Mouse (Mus musculus) midbrain, postnatal 0 days (tissue): ENCODE measurements around the gene Garem2. TPM values are rescaled to one million over a fixed set of nuclear protein-coding genes. Genes with fewer than 3 reads are reported as not detected.

ENCODE experiments used
- ATAC-seq: fragments of 200-750 bp; cut with Nextera tagmentation; 2 replicates; pipeline ENCODE4 v1.8.0; 2017; ENCODE audit warnings: moderate number of reproducible peaks, mild to moderate bottlenecking, moderate TSS enrichment, moderate library complexity; ENCODE audit not compliant: low FRiP score
- DNase-seq: peaks from one replicate; pipeline ENCODE4 v3.0.0-alpha.2; 2015; ENCODE audit warnings: low spot score
- H3K27ac ChIP-seq: fragments of 300-500 bp; sonication (generic); 2 replicates; pipeline ENCODE4 v1.5.1; 2014; ENCODE audit warnings: low read depth, mild to moderate bottlenecking, low read length, mixed read lengths
- H3K27me3 ChIP-seq: fragments of 300-500 bp; sonication (generic); 2 replicates; pipeline ENCODE4 v1.6.1; 2014; ENCODE audit warnings: low read length, control low read depth, mixed read lengths; ENCODE audit not compliant: insufficient read depth
- H3K36me3 ChIP-seq: fragments of 300-500 bp; sonication (generic); 2 replicates; pipeline ENCODE4 v1.6.1; 2014; ENCODE audit warnings: low read length, control low read depth, mixed read lengths; ENCODE audit not compliant: insufficient read depth
- H3K4me1 ChIP-seq: fragments of 300-500 bp; sonication (generic); 2 replicates; pipeline ENCODE4 v1.6.1; 2014; ENCODE audit warnings: mild to moderate bottlenecking, control low read depth, antibody characterized with exemption, low read length, mixed read lengths; ENCODE audit not compliant: insufficient read depth
- H3K4me2 ChIP-seq: fragments of 300-500 bp; sonication (generic); 2 replicates; pipeline ENCODE4 v1.6.1; 2014; ENCODE audit warnings: low read depth, mild to moderate bottlenecking, low read length, mixed read lengths; ENCODE audit not compliant: poor library complexity, severe bottlenecking
- H3K4me3 ChIP-seq: fragments of 300-500 bp; sonication (generic); 2 replicates; pipeline ENCODE4 v1.5.1; 2014; ENCODE audit warnings: low read depth, mild to moderate bottlenecking, low read length, moderate library complexity
- H3K9ac ChIP-seq: fragments of 300-500 bp; sonication (generic); replicated peaks from 2 replicates; pipeline ENCODE4 v1.6.1; 2014; ENCODE audit warnings: mild to moderate bottlenecking, low read length, moderate library complexity, mixed read lengths; ENCODE audit not compliant: poor library complexity, severe bottlenecking
- H3K9me3 ChIP-seq: fragments of 300-500 bp; sonication (generic); 2 replicates; pipeline ENCODE4 v1.6.1; 2016; ENCODE audit warnings: low read length, control low read depth
- CTCF ChIP-seq: IDR thresholded peaks from 2 replicates; pipeline ENCODE4 v1.5.1; 2016; ENCODE audit warnings: antibody characterized with exemption, mild to moderate bottlenecking
- WGBS: fragments of 180-500 bp; shearing (Covaris S2); extraction: QIAGEN DNeasy Blood & Tissue Kit; methylation state at CpG from one replicate; pipeline ENCODE4 v1.1.7; 2014; 5-methylcytosine and 5-hydroxymethylcytosine counted together
- polyA plus RNA-seq: library from polyadenylated mRNA; unstranded; fragments of >200 nt; fragmentation: Nextera tagmentation; extraction: Ambion mirVana; gene quantifications from 2 replicates; pipeline ENCODE4 v1.2.1, GENCODE M21; 2015
- total RNA-seq: library from RNA; depleted of rRNA; stranded (reverse); fragments of >200 nt; gene quantifications from 2 replicates; pipeline ENCODE4 v1.2.3, GENCODE M21; 2014

Garem2 gene
- total and polyA plus RNA-seq, 2 experiments from 2014 or later = 8.9 to 20.6 TPM

GRCm38 (mm10) chr5:30152007-30152406 lies 47.0 kb downstream of the Garem2 start:
- no peak for DNase-seq
- Histone ChIP-seq H3K9me3 (no peaks in the 10 kb centered on the region), H3K27me3 (no peaks in the 10 kb centered on the region), H3K36me3 (no peaks in the 10 kb centered on the region), H3K4me1 (peaks cover 5% of the 10 kb centered on the region; the same call in 1 of the 2 replicates), H3K9ac (no peak overlapping the region), H3K27ac (no peak overlapping the region), H3K4me3 (no peak overlapping the region), H3K4me2 (no peak overlapping the region)
- no peak for ATAC-seq
- 71% methylated on average over 4 of the region's 4 CpGs for WGBS
- no peak for TF ChIP-seq CTCF

- no peaks in the 10 kb centered on the region for H3K27me3 ChIP-seq
- no peak overlapping the region for H3K27ac ChIP-seq
- H3K4me1 ChIP-seq = peaks cover 5% of the 10 kb centered on the region; the same call in 1 of the 2 replicates
- no peak for ATAC-seq
- no peak for TF ChIP-seq CTCF
- no peak for DNase-seq
- H3K36me3 ChIP-seq = no peaks in the 10 kb centered on the region
- H3K9me3 ChIP-seq = no peaks in the 10 kb centered on the region
- H3K4me2 ChIP-seq = no peak overlapping the region
- no peak overlapping the region for H3K9ac ChIP-seq
- WGBS = 85% methylated on average over 1 of the region's 1 CpGs
- no peak overlapping the region for H3K4me3 ChIP-seq
Observed at GRCm38 (mm10) chr5:30152413-30152812, 47.5 kb downstream of the Garem2 start.

GRCm38 (mm10) chr5:30153222-30153621 lies 48.3 kb downstream of the Garem2 start:
- Histone ChIP-seq H3K9ac (no peak overlapping the region), H3K27ac (no peak overlapping the region), H3K4me2 (no peak overlapping the region), H3K36me3 (no peaks in the 10 kb centered on the region), H3K4me3 (no peak overlapping the region), H3K27me3 (no peaks in the 10 kb centered on the region), H3K4me1 (peaks cover 5% of the 10 kb centered on the region; the same call in 1 of the 2 replicates), H3K9me3 (no peaks in the 10 kb centered on the region)
- DNase-seq (no peak), ATAC-seq (no peak)
- no peak for TF ChIP-seq CTCF
- WGBS = 95% methylated on average over 2 of the region's 2 CpGs

GRCm38 (mm10) chr5:30154013-30154412 lies 49.1 kb downstream of the Garem2 start:
- H3K27ac ChIP-seq = no peak overlapping the region
- H3K27me3 ChIP-seq = no peaks in the 10 kb centered on the region
- H3K9ac ChIP-seq = peak overlapping the region; percentile 75
- H3K4me3 ChIP-seq = peak overlapping the region; percentile 71
- peaks cover 5% of the 10 kb centered on the region; the same call in 1 of the 2 replicates for H3K4me1 ChIP-seq
- H3K4me2 ChIP-seq = peak overlapping the region; percentile 71
- peak; percentile 52 for DNase-seq
- no peak for TF ChIP-seq CTCF
- no peaks in the 10 kb centered on the region for H3K9me3 ChIP-seq
- no peaks in the 10 kb centered on the region for H3K36me3 ChIP-seq
- 20% methylated on average over 4 of the region's 4 CpGs for WGBS
- no peak for ATAC-seq

GRCm38 (mm10) chr5:30154474-30155394 lies 49.8 kb downstream of the Garem2 start, which contains the start of the genes Hadha and Hadhb:
Hadha (minus strand) TSS chr5:30155162.
Hadhb (plus strand) TSS chr5:30155248.
- Histone ChIP-seq H3K27ac (peak within 1 kb of the TSS; percentile 92), H3K27me3 (no peaks in the 10 kb centered on the region), H3K4me3 (peak within 1 kb of the TSS; percentile 71), H3K4me2 (peak within 1 kb of the TSS; percentile 71), H3K9me3 (no peaks in the 10 kb centered on the region), H3K36me3 (no peaks in the 10 kb centered on the region), H3K9ac (peak within 1 kb of the TSS; percentile 75), H3K4me1 (peaks cover 5% of the 10 kb centered on the region; the same call in 1 of the 2 replicates)
- DNase-seq (peak; percentile 90), ATAC-seq (peak; percentile 89)
- TF ChIP-seq CTCF = peak; percentile 25; the same call in 1 of the 2 replicates
- under 1% methylated on average over 53 of the region's 53 CpGs for WGBS

GRCm38 (mm10) chr5:30155395-30155792 lies 50.4 kb downstream of the Garem2 start:
- peak overlapping the region; percentile 75 for H3K9ac ChIP-seq
- under 1% methylated on average over 31 of the region's 31 CpGs for WGBS
- TF ChIP-seq CTCF = no peak; the same call in 1 of the 2 replicates

More at GRCm38 (mm10) chr5:30155395-30155792, 50.4 kb downstream of the Garem2 start:
- Histone ChIP-seq H3K4me1 (peaks cover 5% of the 10 kb centered on the region; the same call in 1 of the 2 replicates), H3K9me3 (no peaks in the 10 kb centered on the region), H3K27me3 (no peaks in the 10 kb centered on the region), H3K4me2 (peak overlapping the region; percentile 71), H3K27ac (peak overlapping the region; percentile 92), H3K4me3 (peak overlapping the region; percentile 71), H3K36me3 (no peaks in the 10 kb centered on the region)
- DNase-seq (no peak), ATAC-seq (peak; percentile 56)
